8 mouse cellular contexts compared by ENCODE assay signal in the genomic region with DNA sequence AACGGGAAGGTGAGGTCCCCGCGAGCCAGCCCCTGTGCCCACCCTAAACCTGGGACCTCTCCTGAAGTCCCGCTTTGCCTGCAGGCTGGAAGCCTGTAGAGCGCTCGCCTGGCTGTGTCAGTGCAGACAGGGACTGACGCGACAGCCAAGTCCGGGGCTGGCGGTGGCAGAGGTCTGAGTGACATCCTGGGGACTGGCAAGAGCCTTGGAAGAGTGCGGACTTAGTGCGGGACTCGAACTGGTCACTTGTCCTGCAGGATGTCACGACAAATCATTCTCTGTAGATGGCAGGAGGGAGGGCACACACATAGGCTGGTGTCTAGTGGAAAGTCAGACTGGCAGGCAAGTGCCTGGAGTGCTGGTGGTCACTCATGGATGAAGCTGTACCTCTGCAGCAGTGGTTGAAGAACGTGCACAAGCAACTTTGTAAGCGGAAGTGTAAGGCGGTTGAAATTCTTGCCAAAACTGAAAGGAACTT. TPM values are rescaled to one million over a fixed set of nuclear protein-coding genes. Genes with fewer than 3 reads are reported as not detected.
DNase-seq lines count a peak whose midpoint lies in the region; ATAC-seq and TF ChIP-seq lines count a peak whose summit lies in the region.

No protein-coding gene starts in this region.

- no peak for TF ChIP-seq POLR2A in embryonic fibroblast, embryonic 13.5 days (IDR thresholded peaks at IDR 0.05; ENCODE audit: low read depth, low read length)

- peaks cover 24% of the 10 kb centered on the region for H3K36me3 ChIP-seq in heart, embryonic 14.5 days (ENCODE audit: control insufficient read depth, insufficient read depth, low read length)
- H3K36me3 ChIP-seq in ES-E14 (ENCODE audit: control insufficient read depth, insufficient read depth, low read length, poor library complexity, severe bottlenecking) = peaks cover 5% of the 10 kb centered on the region; the same call in 1 of the 2 replicates
- H3K36me3 ChIP-seq in kidney, embryonic 16.5 days (ENCODE audit: insufficient read depth, low read length) = peaks cover 18% of the 10 kb centered on the region
- H3K36me3 ChIP-seq in midbrain, embryonic 11.5 days (ENCODE audit: control insufficient read depth, insufficient read depth, low read length) = peaks cover 7% of the 10 kb centered on the region; the same call in 1 of the 2 replicates

- in situ Hi-C loops in ES-E14 (cut with MboI; ENCODE audit: low sequenced_read_pairs in 2 of 2, unreplicated experiment in 2 of 2) = no loop called here

- no peak for DNase-seq in heart, postnatal 14 days
- DNase-seq in ES-E14 (ENCODE audit: low read depth, low spot score) = peak; percentile 13
- peak; percentile 95 for DNase-seq in midbrain, embryonic 11.5 days (ENCODE audit: low spot score, missing footprints)
- no peak for DNase-seq in urinary bladder, postnatal 4 days (ENCODE audit: low spot score in 2 of 2)
- no peak for DNase-seq in Muller cell, postnatal 12 days (ENCODE audit: inconsistent ontology term)

- H3K27me3 ChIP-seq in heart, embryonic 14.5 days (ENCODE audit: control insufficient read depth, insufficient read depth, low read length) = no peaks in the 10 kb centered on the region
- no peaks in the 10 kb centered on the region for H3K27me3 ChIP-seq in kidney, embryonic 16.5 days (ENCODE audit: insufficient read depth, low read length)
- no peaks in the 10 kb centered on the region for H3K27me3 ChIP-seq in midbrain, embryonic 11.5 days (ENCODE audit: control insufficient read depth, insufficient read depth, low read length)

- H3K9me3 ChIP-seq in heart, embryonic 14.5 days (ENCODE audit: control insufficient read depth, low read length) = no peaks in the 10 kb centered on the region
- H3K9me3 ChIP-seq in ES-E14 (ENCODE audit: control insufficient read depth, insufficient read depth, low read depth, low read length) = 0 out of 2 replicates have a peak, but pooled peaks cover 1% of the 10 kb centered on the region
- H3K9me3 ChIP-seq in kidney, embryonic 16.5 days (ENCODE audit: low read length) = no peaks in the 10 kb centered on the region
- no peaks in the 10 kb centered on the region for H3K9me3 ChIP-seq in midbrain, embryonic 11.5 days (ENCODE audit: control insufficient read depth, low read length)

- peak overlapping the region; percentile 86 for H3K4me2 ChIP-seq in heart, embryonic 14.5 days (ENCODE audit: low read length)
- H3K4me2 ChIP-seq in kidney, embryonic 16.5 days (replicated peaks; ENCODE audit: low read depth, low read length) = peak overlapping the region; percentile 81
- H3K4me2 ChIP-seq in midbrain, embryonic 11.5 days = peak overlapping the region; percentile 71

- H3K4me1 ChIP-seq in heart, embryonic 14.5 days (ENCODE audit: control insufficient read depth in 2 of 2, insufficient read depth in 2 of 2, low read length in 2 of 2) = peaks cover 0 to 3% of the 10 kb centered on the region in 2 experiments; a peak in 1 of 4 replicates
- H3K4me1 ChIP-seq in ES-E14 (ENCODE audit: control insufficient read depth in 2 of 2, insufficient read depth in 2 of 2, low read length in 2 of 2, poor library complexity in 1 of 2) = no peaks in the 10 kb centered on the region
- no peaks in the 10 kb centered on the region for H3K4me1 ChIP-seq in embryonic fibroblast, embryonic 13.5 days (ENCODE audit: control insufficient read depth, insufficient read depth, low read length)
- no peaks in the 10 kb centered on the region for H3K4me1 ChIP-seq in kidney, embryonic 16.5 days (ENCODE audit: insufficient read depth, low read length)
- peaks cover 3% of the 10 kb centered on the region; the same call in 1 of the 2 replicates for H3K4me1 ChIP-seq in midbrain, embryonic 11.5 days (ENCODE audit: control insufficient read depth, insufficient read depth, low read length)

- peak; percentile 69 for ATAC-seq in heart, embryonic 14.5 days (ENCODE audit: insufficient number of reproducible peaks, insufficient read depth, low FRiP score, low read depth)
- peak; percentile 83 for ATAC-seq in kidney, embryonic 16.5 days (ENCODE audit: low FRiP score, low TSS enrichment)
- ATAC-seq in midbrain, embryonic 11.5 days (ENCODE audit: low FRiP score) = peak; percentile 87

- no peak for TF ChIP-seq CTCF in embryonic fibroblast, embryonic 13.5 days (IDR thresholded peaks at IDR 0.05; ENCODE audit: borderline replicate concordance, insufficient read depth, low read length)

- H3K4me3 ChIP-seq in heart, embryonic 14.5 days (ENCODE audit: control insufficient read depth in 1 of 2, insufficient read depth in 1 of 2, low read depth in 1 of 2, low read length in 2 of 2) = peak overlapping the region; percentile 87 to 96
- peak overlapping the region; percentile 75 to 93 for H3K4me3 ChIP-seq in ES-E14 (ENCODE audit: insufficient read depth in 1 of 2, low read depth in 1 of 2, low read length in 2 of 2, poor library complexity in 1 of 2, severe bottlenecking in 1 of 2)
- H3K4me3 ChIP-seq in embryonic fibroblast, embryonic 13.5 days (ENCODE audit: insufficient read depth, low read length) = peak overlapping the region; percentile 83
- H3K4me3 ChIP-seq in kidney, embryonic 16.5 days (ENCODE audit: low read length) = peak overlapping the region; percentile 87
- H3K4me3 ChIP-seq in midbrain, embryonic 11.5 days (ENCODE audit: low read depth, low read length) = peak overlapping the region; percentile 80

- H3K9ac ChIP-seq in heart, embryonic 14.5 days (ENCODE audit: low read length) = peak overlapping the region; percentile 90
- H3K9ac ChIP-seq in ES-E14 (ENCODE audit: insufficient read depth, low read depth, low read length, poor library complexity, severe bottlenecking) = peak overlapping the region; percentile 83
- peak overlapping the region; percentile 89 for H3K9ac ChIP-seq in kidney, embryonic 16.5 days (replicated peaks; ENCODE audit: low read length)
- peak overlapping the region; percentile 88 for H3K9ac ChIP-seq in midbrain, embryonic 11.5 days (ENCODE audit: low read length)

- WGBS in heart, embryonic 14.5 days = 1% methylated on average over 17 of the region's 17 CpGs
- WGBS in kidney, embryonic 16.5 days = under 1% methylated on average over 17 of the region's 17 CpGs
- WGBS in midbrain, embryonic 11.5 days = 2% methylated on average over 17 of the region's 17 CpGs

- intact Hi-C loops in heart, postnatal 14 days (cut with DNase I) = loop anchor here (5.0 kb wide), 1 partner anchor 98 kb away; a partner anchor contains a TSS

- peak overlapping the region; percentile 67 to 84 for H3K27ac ChIP-seq in heart, embryonic 14.5 days (replicated peaks in 1 of 2; ENCODE audit: control insufficient read depth in 1 of 2, insufficient read depth in 1 of 2, low read depth in 2 of 2, low read length in 2 of 2)
- H3K27ac ChIP-seq in ES-E14 (ENCODE audit: insufficient read depth, low read depth, low read length, poor library complexity, severe bottlenecking) = peak overlapping the region; percentile 4; the same call in 1 of the 2 replicates
- no peak overlapping the region for H3K27ac ChIP-seq in embryonic fibroblast, embryonic 13.5 days (ENCODE audit: insufficient read depth, low read length)
- H3K27ac ChIP-seq in kidney, embryonic 16.5 days (ENCODE audit: low read length) = peak overlapping the region; percentile 80
- H3K27ac ChIP-seq in midbrain, embryonic 11.5 days (ENCODE audit: low read depth, low read length) = peak overlapping the region; percentile 59; the same call in 1 of the 2 replicates

TF ChIP-seq in ES-E14, 5 proteins besides CTCF, POLR2A, EP300 and RAD21:
- TF ChIP-seq CHD2 (IDR thresholded peaks at IDR 0.05; ENCODE audit: low read depth, low read length) = no peak
- TF ChIP-seq ZNF384 (IDR thresholded peaks at IDR 0.05; ENCODE audit: low read depth, low read length) = no peak
- no peak for TF ChIP-seq ZC3H11A (IDR thresholded peaks at IDR 0.05; ENCODE audit: borderline replicate concordance, low read depth, low read length)
- TF ChIP-seq MAFK (IDR thresholded peaks at IDR 0.05; ENCODE audit: insufficient read depth, low read depth, low read length) = no peak
- TF ChIP-seq HCFC1 (IDR thresholded peaks at IDR 0.05; ENCODE audit: borderline replicate concordance, insufficient read depth, low read length) = no peak; the same call in 1 of the 2 replicates

RNA-seq across cellular contexts. Expression of a gene that starts 0.5 kb away (rescaled TPM):
- polyA plus RNA-seq in heart, embryonic 14.5 days (2014; fragmentation: Nextera tagmentation; extraction: Ambion mirVana) = 59.6 and 70.5 TPM in 2 replicates
- 10 to 100 TPM; 25.3 to 28.0 TPM for total RNA-seq in heart, postnatal 14 days (2021)
- total RNA-seq in ES-E14 (2012; rRNA removed) = 46.2 and 46.6 TPM in 2 replicates
- 71.0 and 92.4 TPM in 2 replicates for polyA plus RNA-seq in embryonic fibroblast, embryonic 13.5 days (2011; ENCODE audit: insufficient read length, low read depth, missing spikeins)
- polyA plus RNA-seq in kidney, embryonic 16.5 days (2015; fragmentation: Nextera tagmentation; extraction: Ambion mirVana) = 83.0 and 87.6 TPM in 2 replicates
- 113 and 119 TPM in 2 replicates for polyA plus RNA-seq in midbrain, embryonic 11.5 days (2014; fragmentation: Nextera tagmentation; extraction: Ambion mirVana)

Comparison
In these comparisons a context has a peak if more than half of its experiments do, and no peak if none do; other contexts are left out.
1. DNase-seq: peak in ES-E14 (single experiment) and midbrain, embryonic 11.5 days (single experiment); none in heart, postnatal 14 days (0 of 2), urinary bladder, postnatal 4 days (0 of 2) and Muller cell, postnatal 12 days (single experiment).
2. Peak in every context shown above with its lines, with median percentiles within 50 percentile points of each other: ATAC-seq, H3K4me2 ChIP-seq, H3K4me3 ChIP-seq and H3K9ac ChIP-seq.